Mouse (Mus musculus) liver, embryonic 18 days (tissue): ENCODE results near the gene Gabre. TPM values are rescaled to one million over a fixed set of nuclear protein-coding genes. Genes with fewer than 3 reads are reported as not detected.

Experiments used
- polyA plus RNA-seq: library from polyadenylated mRNA; depleted of rRNA; stranded (reverse); fragments of >200 nt; gene quantifications from 2 replicates; pipeline ENCODE4 v1.2.3, GENCODE M21; 2012; rRNA removed

Gabre gene
- polyA plus RNA-seq: 0.23 and 0.34 TPM in 2 replicates

GRCm38 (mm10) chrX:72274659-72275371, at the start of gene Gabre:
Gabre (minus strand) TSS chrX:72274803.

GRCm38 (mm10) chrX:72221717-72222116, 52.9 kb downstream of the Gabre start, which contains the start of gene Magea4:
Magea4 (plus strand) TSS chrX:72222017.

Other genes with a start within 250 kb of the Gabre start
- gene Magea4, start 52.8 kb downstream of the Gabre start, polyA plus RNA-seq: not detected in 2 replicates
- gene Magea10, start 112.1 kb upstream of the Gabre start, polyA plus RNA-seq: not detected in 2 replicates